Mouse (Mus musculus) spleen, postnatal 10 days (tissue): ENCODE measurements around the gene Cdh12.
"Not testable (repeated sequence)": the region's sequence is repeated elsewhere in the genome, so short reads cannot be mapped to it uniquely, and the experiment has no call there.

ENCODE experiments used
- DNase-seq, 2 experiments: peaks; one replicate each; pipeline ENCODE4 v3.0.0; 2021 to 2022; ENCODE audit warnings: low spot score in 2 of 2

Cdh12 gene

GRCm38 (mm10) chr15:21375460-21375859, 926.4 kb downstream of the Cdh12 start:
- DNase-seq: no peak

GRCm38 (mm10) chr15:21375871-21376270, 926.8 kb downstream of the Cdh12 start:
- no peak for DNase-seq

- DNase-seq: not testable (repeated sequence)
Measured at GRCm38 (mm10) chr15:21391442-21391841, 942.4 kb downstream of the Cdh12 start.

- DNase-seq: no peak
Measured at GRCm38 (mm10) chr15:21393080-21393479, 944.0 kb downstream of the Cdh12 start.

GRCm38 (mm10) chr15:21405196-21405595, 956.1 kb downstream of the Cdh12 start:
- DNase-seq: no peak

- no peak for DNase-seq
Measured at GRCm38 (mm10) chr15:21407324-21408044, 958.4 kb downstream of the Cdh12 start.

- no peak for DNase-seq
Measured at GRCm38 (mm10) chr15:21437347-21437746, 988.3 kb downstream of the Cdh12 start.

- no peak for DNase-seq
Measured at GRCm38 (mm10) chr15:21437924-21438323, 988.9 kb downstream of the Cdh12 start.

- DNase-seq: no peak
Measured at GRCm38 (mm10) chr15:21458098-21458497, 1009.0 kb downstream of the Cdh12 start.

- DNase-seq: no peak
Measured at GRCm38 (mm10) chr15:21519355-21519869, 1070.3 kb downstream of the Cdh12 start.

GRCm38 (mm10) chr15:21530804-21531203, 1081.7 kb downstream of the Cdh12 start:
- DNase-seq: no peak

- DNase-seq: no peak
Measured at GRCm38 (mm10) chr15:21536909-21537308, 1087.8 kb downstream of the Cdh12 start.

- DNase-seq: no peak
Measured at GRCm38 (mm10) chr15:21544786-21545185, 1095.7 kb downstream of the Cdh12 start.

- no peak for DNase-seq
Measured at GRCm38 (mm10) chr15:21555981-21556380, 1106.9 kb downstream of the Cdh12 start.

GRCm38 (mm10) chr15:21566314-21567051, 1117.4 kb downstream of the Cdh12 start:
- DNase-seq: no peak

GRCm38 (mm10) chr15:21604510-21604909, 1155.4 kb downstream of the Cdh12 start:
- no peak for DNase-seq
